8 mouse cellular contexts compared by ENCODE assay signal in genomic region chr4:148041611-148042191, GRCm38 (mm10). TPM values are rescaled to one million over a fixed set of nuclear protein-coding genes. Genes with fewer than 3 reads are reported as not detected.
DNase-seq lines count a peak whose midpoint lies in the region; ATAC-seq lines count a peak whose summit lies in the region.

No protein-coding gene starts in this region.

- H3K27me3 ChIP-seq in intestine, embryonic 15.5 days (replicated peaks): no peaks in the 10 kb centered on the region
- no peaks in the 10 kb centered on the region for H3K27me3 ChIP-seq in liver, embryonic 15.5 days
- no peaks in the 10 kb centered on the region for H3K27me3 ChIP-seq in neural tube, embryonic 13.5 days

- H3K4me1 ChIP-seq in intestine, embryonic 15.5 days (replicated peaks): peaks cover 35% of the 10 kb centered on the region
- H3K4me1 ChIP-seq in liver, embryonic 15.5 days (replicated peaks): peaks cover 87% of the 10 kb centered on the region
- H3K4me1 ChIP-seq in neural tube, embryonic 13.5 days (replicated peaks): peaks cover 62% of the 10 kb centered on the region

- H3K9me3 ChIP-seq in intestine, embryonic 15.5 days: no peaks in the 10 kb centered on the region
- no peaks in the 10 kb centered on the region for H3K9me3 ChIP-seq in liver, embryonic 15.5 days (replicated peaks)
- H3K9me3 ChIP-seq in neural tube, embryonic 13.5 days: no peaks in the 10 kb centered on the region

- peak overlapping the region; percentile 47 for H3K9ac ChIP-seq in intestine, embryonic 15.5 days
- H3K9ac ChIP-seq in liver, embryonic 15.5 days: peak overlapping the region; percentile 82
- peak overlapping the region; percentile 79 for H3K9ac ChIP-seq in neural tube, embryonic 13.5 days

- H3K4me3 ChIP-seq in intestine, embryonic 15.5 days (replicated peaks): peak overlapping the region; percentile 47
- peak overlapping the region; percentile 85 for H3K4me3 ChIP-seq in liver, embryonic 15.5 days (replicated peaks)
- peak overlapping the region; percentile 74 for H3K4me3 ChIP-seq in neural tube, embryonic 13.5 days

- H3K36me3 ChIP-seq in intestine, embryonic 15.5 days: peaks cover 11% of the 10 kb centered on the region; the same call in 1 of the 2 replicates
- peaks cover 34% of the 10 kb centered on the region for H3K36me3 ChIP-seq in liver, embryonic 15.5 days (replicated peaks)
- peaks cover 29% of the 10 kb centered on the region for H3K36me3 ChIP-seq in neural tube, embryonic 13.5 days

- H3K4me2 ChIP-seq in intestine, embryonic 15.5 days (replicated peaks): peak overlapping the region; percentile 88
- H3K4me2 ChIP-seq in liver, embryonic 15.5 days: peak overlapping the region; percentile 88
- peak overlapping the region; percentile 90 for H3K4me2 ChIP-seq in neural tube, embryonic 13.5 days

- ATAC-seq in intestine, embryonic 15.5 days: no peak
- no peak for ATAC-seq in liver, embryonic 15.5 days (ENCODE audit: insufficient read depth)
- ATAC-seq in neural tube, embryonic 13.5 days (ENCODE audit: low read depth): no peak

- 2% methylated on average over 16 of the region's 16 CpGs for WGBS in intestine, embryonic 15.5 days
- WGBS in liver, embryonic 15.5 days (ENCODE audit: insufficient replicate concordance): 12% methylated on average over 16 of the region's 16 CpGs
- WGBS in neural tube, embryonic 13.5 days: 8% methylated on average over 16 of the region's 16 CpGs

- peak; percentile 34 for DNase-seq in gastrocnemius, adult 18-20 months (ENCODE audit: low spot score)
- no peak for DNase-seq in gastrocnemius, adult 8-10 months (ENCODE audit: low spot score in 2 of 2)
- peak; percentile 40 to 68 for DNase-seq in adrenal gland, postnatal 36 days
- DNase-seq in gastrocnemius, postnatal 25 days: peak; percentile 49
- DNase-seq in layer of hippocampus, adult 8-10 months (ENCODE audit: low spot score in 2 of 2): no peak

- peak overlapping the region; percentile 80 for H3K27ac ChIP-seq in intestine, embryonic 15.5 days
- peak overlapping the region; percentile 96 for H3K27ac ChIP-seq in liver, embryonic 15.5 days (replicated peaks)
- peak overlapping the region; percentile 86 for H3K27ac ChIP-seq in neural tube, embryonic 13.5 days (replicated peaks)

RNA-seq across cellular contexts. Expression of gene Mthfr, which starts 2.8 kb away (rescaled TPM):
- 1 to 10 TPM; 8.9 to 9.3 TPM for total RNA-seq in gastrocnemius, adult 18-20 months (2021)
- total RNA-seq in gastrocnemius, adult 8-10 months (2022): 1 to 10 TPM; 4.8 to 7.0 (median 6.3) TPM
- total RNA-seq in adrenal gland, postnatal 36 days (2021): 10 to 100 TPM; 29.0 to 54.7 TPM
- 1 to 10 TPM; 6.8 to 9.4 TPM for total RNA-seq in gastrocnemius, postnatal 25 days (2021)
- polyA plus RNA-seq in intestine, embryonic 15.5 days (2015; fragmentation: Nextera tagmentation; extraction: Ambion mirVana): 18.4 TPM in 2 replicates
- 9.8 and 10.0 TPM in 2 replicates for polyA plus RNA-seq in liver, embryonic 15.5 days (2015; fragmentation: Nextera tagmentation; extraction: Ambion mirVana)
- polyA plus RNA-seq in neural tube, embryonic 13.5 days (2015; fragmentation: Nextera tagmentation; extraction: Ambion mirVana): 19.9 and 20.9 TPM in 2 replicates
- 10 to 100 TPM; 32.7 to 41.0 (median 38.5) TPM for total RNA-seq in layer of hippocampus, adult 8-10 months (2022)

RNA-seq across cellular contexts. Expression of gene Clcn6, which starts 3.1 kb away (rescaled TPM):
- 1 to 10 TPM; 4.8 to 4.9 TPM for total RNA-seq in gastrocnemius, adult 18-20 months (2021)
- 1 to 10 TPM; 4.1 to 5.3 (median 4.7) TPM for total RNA-seq in gastrocnemius, adult 8-10 months (2022)
- total RNA-seq in adrenal gland, postnatal 36 days (2021): 10 to 100 TPM; 10.0 to 12.6 TPM
- total RNA-seq in gastrocnemius, postnatal 25 days (2021): 1 to 10 TPM; 3.5 to 4.7 TPM
- polyA plus RNA-seq in intestine, embryonic 15.5 days (2015; fragmentation: Nextera tagmentation; extraction: Ambion mirVana): 4.7 and 4.9 TPM in 2 replicates
- polyA plus RNA-seq in liver, embryonic 15.5 days (2015; fragmentation: Nextera tagmentation; extraction: Ambion mirVana): 1.5 and 1.6 TPM in 2 replicates
- 31.7 and 32.4 TPM in 2 replicates for polyA plus RNA-seq in neural tube, embryonic 13.5 days (2015; fragmentation: Nextera tagmentation; extraction: Ambion mirVana)
- total RNA-seq in layer of hippocampus, adult 8-10 months (2022): 10 to 100 TPM; 81.7 to 89.6 (median 84.8) TPM

RNA-seq across cellular contexts. Expression of gene Nppa, which starts 41.2 kb away (rescaled TPM):
- not detected for total RNA-seq in gastrocnemius, adult 18-20 months (2021)
- under 1 TPM in 3 of 4 experiments, not detected in 1; 0.34 to 0.46 (median 0.39) TPM for total RNA-seq in gastrocnemius, adult 8-10 months (2022)
- not detected for total RNA-seq in adrenal gland, postnatal 36 days (2021)
- total RNA-seq in gastrocnemius, postnatal 25 days (2021): not detected
- polyA plus RNA-seq in intestine, embryonic 15.5 days (2015; fragmentation: Nextera tagmentation; extraction: Ambion mirVana): 0.21 TPM in 1 of 2 replicates, not detected in the other
- polyA plus RNA-seq in liver, embryonic 15.5 days (2015; fragmentation: Nextera tagmentation; extraction: Ambion mirVana): 1.3 and 1.4 TPM in 2 replicates
- polyA plus RNA-seq in neural tube, embryonic 13.5 days (2015; fragmentation: Nextera tagmentation; extraction: Ambion mirVana): 0.36 and 6.1 TPM in 2 replicates
- total RNA-seq in layer of hippocampus, adult 8-10 months (2022): under 1 TPM in 2 of 4 experiments, not detected in 2; 0.39 to 0.66 TPM

RNA-seq across cellular contexts. Expression of gene Agtrap, which starts 46.1 kb away (rescaled TPM):
- total RNA-seq in gastrocnemius, adult 18-20 months (2021): 10 to 100 TPM in 1 of 2 experiments, 1 to 10 TPM in 1; 9.3 to 12.8 TPM
- 10 to 100 TPM; 11.8 to 15.2 (median 13.8) TPM for total RNA-seq in gastrocnemius, adult 8-10 months (2022)
- total RNA-seq in adrenal gland, postnatal 36 days (2021): 10 to 100 TPM; 76.6 to 96.6 TPM
- total RNA-seq in gastrocnemius, postnatal 25 days (2021): 10 to 100 TPM; 10.9 to 16.2 TPM
- 15.1 and 16.7 TPM in 2 replicates for polyA plus RNA-seq in intestine, embryonic 15.5 days (2015; fragmentation: Nextera tagmentation; extraction: Ambion mirVana)
- 10.0 and 11.0 TPM in 2 replicates for polyA plus RNA-seq in liver, embryonic 15.5 days (2015; fragmentation: Nextera tagmentation; extraction: Ambion mirVana)
- 6.5 and 7.3 TPM in 2 replicates for polyA plus RNA-seq in neural tube, embryonic 13.5 days (2015; fragmentation: Nextera tagmentation; extraction: Ambion mirVana)
- total RNA-seq in layer of hippocampus, adult 8-10 months (2022): 10 to 100 TPM in 2 of 4 experiments, 1 to 10 TPM in 2; 7.0 to 12.8 (median 9.1) TPM

RNA-seq across cellular contexts. Expression of gene Nppb, which starts 56.1 kb away (rescaled TPM):
- not detected for total RNA-seq in gastrocnemius, adult 18-20 months (2021)
- not detected for total RNA-seq in gastrocnemius, adult 8-10 months (2022)
- total RNA-seq in adrenal gland, postnatal 36 days (2021): 1 to 10 TPM in 1 of 2 experiments, not detected in 1; 2.9 TPM
- not detected for total RNA-seq in gastrocnemius, postnatal 25 days (2021)
- polyA plus RNA-seq in intestine, embryonic 15.5 days (2015; fragmentation: Nextera tagmentation; extraction: Ambion mirVana): not detected in 2 replicates
- not detected in 2 replicates for polyA plus RNA-seq in liver, embryonic 15.5 days (2015; fragmentation: Nextera tagmentation; extraction: Ambion mirVana)
- polyA plus RNA-seq in neural tube, embryonic 13.5 days (2015; fragmentation: Nextera tagmentation; extraction: Ambion mirVana): 0.43 TPM in 1 of 2 replicates, not detected in the other
- total RNA-seq in layer of hippocampus, adult 8-10 months (2022): not detected

Comparison
In these comparisons a context has a peak if more than half of its experiments do, and no peak if none do; other contexts are left out.
1. DNase-seq: peak in gastrocnemius, adult 18-20 months (single experiment), adrenal gland, postnatal 36 days (2 of 2) and gastrocnemius, postnatal 25 days (single experiment); none in gastrocnemius, adult 8-10 months (0 of 2) and layer of hippocampus, adult 8-10 months (0 of 2).
2. RNA of gene Clcn6, which starts 3.1 kb away (total RNA-seq): 81.7 to 89.6 TPM in layer of hippocampus, adult 8-10 months; 10.0 to 12.6 TPM in adrenal gland, postnatal 36 days, 4.8 to 4.9 TPM in gastrocnemius, adult 18-20 months, 4.1 to 5.3 TPM in gastrocnemius, adult 8-10 months and 3.5 to 4.7 TPM in gastrocnemius, postnatal 25 days; every median in the first group is over 4 times any median in the second.
3. Peak in every context shown above with its lines, with median percentiles within 50 percentile points of each other: H3K27ac ChIP-seq, H3K4me2 ChIP-seq, H3K4me3 ChIP-seq and H3K9ac ChIP-seq.